In genomic region chr19:46329031-46329641, GRCm38 (mm10) we compare ENCODE assay signal across 8 mouse cellular contexts. TPM values are rescaled to one million over a fixed set of nuclear protein-coding genes. Genes with fewer than 3 reads are reported as not detected.
DNase-seq lines count a peak whose midpoint lies in the region; ATAC-seq and TF ChIP-seq lines count a peak whose summit lies in the region.

No protein-coding gene starts in this region.

- no peak for DNase-seq in heart, postnatal 36 days
- DNase-seq in forebrain, embryonic 10.5 days (ENCODE audit: extremely low spot score, low spot score) = no peak
- no peak for DNase-seq in midbrain, postnatal 0 days (ENCODE audit: low spot score)
- DNase-seq in frontal cortex, adult 2 months (ENCODE audit: extremely low spot score in 1 of 2, low spot score in 1 of 2) = no peak
- DNase-seq in adrenal gland, adult 8-10 months = no peak

- peak overlapping the region; percentile 99 for H3K4me2 ChIP-seq in heart, embryonic 12.5 days
- H3K4me2 ChIP-seq in kidney, embryonic 15.5 days = peak overlapping the region; percentile 86
- H3K4me2 ChIP-seq in midbrain, postnatal 0 days (ENCODE audit: low read depth, low read length, poor library complexity, severe bottlenecking) = peak overlapping the region; percentile 97

- H3K9ac ChIP-seq in heart, embryonic 12.5 days = peak overlapping the region; percentile 84
- H3K9ac ChIP-seq in kidney, embryonic 15.5 days = peak overlapping the region; percentile 50
- H3K9ac ChIP-seq in midbrain, postnatal 0 days (replicated peaks; ENCODE audit: low read length, poor library complexity, severe bottlenecking) = peak overlapping the region; percentile 56

- peaks cover 35% of the 10 kb centered on the region for H3K27me3 ChIP-seq in heart, embryonic 12.5 days (replicated peaks)
- peaks cover 43% of the 10 kb centered on the region for H3K27me3 ChIP-seq in E14TG2a.4 (ENCODE audit: insufficient read depth, low read length)
- peaks cover 58% of the 10 kb centered on the region for H3K27me3 ChIP-seq in forebrain, embryonic 10.5 days (ENCODE audit: poor library complexity, severe bottlenecking)
- peaks cover 34% of the 10 kb centered on the region for H3K27me3 ChIP-seq in kidney, embryonic 15.5 days
- no peaks in the 10 kb centered on the region for H3K27me3 ChIP-seq in midbrain, postnatal 0 days (ENCODE audit: insufficient read depth, low read length)

- peak overlapping the region; percentile 81 for H3K4me3 ChIP-seq in heart, embryonic 12.5 days
- peak overlapping the region; percentile 88 for H3K4me3 ChIP-seq in E14TG2a.4 (replicated peaks; ENCODE audit: low read length)
- H3K4me3 ChIP-seq in forebrain, embryonic 10.5 days = peak overlapping the region; percentile 80
- H3K4me3 ChIP-seq in kidney, embryonic 15.5 days (replicated peaks) = peak overlapping the region; percentile 59
- H3K4me3 ChIP-seq in midbrain, postnatal 0 days (ENCODE audit: low read depth, low read length) = peak overlapping the region; percentile 66

- TF ChIP-seq CTCF in E14TG2a.4 (conservative IDR thresholded peaks at IDR 0.05; ENCODE audit: low read length) = no peak
- no peak for TF ChIP-seq CTCF in midbrain, postnatal 0 days (IDR thresholded peaks at IDR 0.05)

- intact Hi-C loops in heart, postnatal 36 days (cut with DNase I) = loop anchor here (2.0 kb wide), 1 partner anchor 250 kb away; no protein-coding TSS in a partner anchor

- no peaks in the 10 kb centered on the region for H3K9me3 ChIP-seq in heart, embryonic 12.5 days (replicated peaks)
- no peaks in the 10 kb centered on the region for H3K9me3 ChIP-seq in E14TG2a.4 (ENCODE audit: low read length)
- no peaks in the 10 kb centered on the region for H3K9me3 ChIP-seq in forebrain, embryonic 10.5 days
- no peaks in the 10 kb centered on the region for H3K9me3 ChIP-seq in kidney, embryonic 15.5 days (replicated peaks)
- no peaks in the 10 kb centered on the region for H3K9me3 ChIP-seq in midbrain, postnatal 0 days (ENCODE audit: low read length)

- ATAC-seq in heart, embryonic 12.5 days (ENCODE audit: insufficient number of reproducible peaks, low FRiP score) = peak; percentile 10
- peak; percentile 11 for ATAC-seq in kidney, embryonic 15.5 days (replicated peaks; ENCODE audit: low FRiP score)
- peak; percentile 1; the same call in 1 of the 2 replicates for ATAC-seq in midbrain, postnatal 0 days (ENCODE audit: low FRiP score)

- WGBS in heart, embryonic 12.5 days = 1% methylated on average over 54 of the region's 54 CpGs
- WGBS in forebrain, embryonic 10.5 days = 2% methylated on average over 54 of the region's 54 CpGs
- 1% methylated on average over 54 of the region's 54 CpGs for WGBS in kidney, embryonic 15.5 days
- 1% methylated on average over 49 of the region's 54 CpGs for WGBS in midbrain, postnatal 0 days

- peaks cover 22% of the 10 kb centered on the region for H3K4me1 ChIP-seq in heart, embryonic 12.5 days (replicated peaks)
- peaks cover 72% of the 10 kb centered on the region for H3K4me1 ChIP-seq in E14TG2a.4 (replicated peaks; ENCODE audit: low read depth, low read length)
- H3K4me1 ChIP-seq in forebrain, embryonic 10.5 days = peaks cover 71% of the 10 kb centered on the region
- peaks cover 33% of the 10 kb centered on the region for H3K4me1 ChIP-seq in kidney, embryonic 15.5 days
- H3K4me1 ChIP-seq in midbrain, postnatal 0 days (ENCODE audit: insufficient read depth, low read length) = peaks cover 12% of the 10 kb centered on the region; the same call in 1 of the 2 replicates

- peaks cover 18% of the 10 kb centered on the region for H3K36me3 ChIP-seq in heart, embryonic 12.5 days
- H3K36me3 ChIP-seq in E14TG2a.4 (ENCODE audit: insufficient read depth, low read length) = peaks cover 30% of the 10 kb centered on the region
- peaks cover 28% of the 10 kb centered on the region for H3K36me3 ChIP-seq in forebrain, embryonic 10.5 days (replicated peaks)
- peaks cover 24% of the 10 kb centered on the region for H3K36me3 ChIP-seq in kidney, embryonic 15.5 days
- H3K36me3 ChIP-seq in midbrain, postnatal 0 days (ENCODE audit: insufficient read depth, low read length) = peaks cover 26% of the 10 kb centered on the region

- no peak overlapping the region for H3K27ac ChIP-seq in heart, embryonic 12.5 days (ENCODE audit: poor library complexity, severe bottlenecking)
- H3K27ac ChIP-seq in forebrain, embryonic 10.5 days = peak overlapping the region; percentile 91
- peak overlapping the region; percentile 89 for H3K27ac ChIP-seq in kidney, embryonic 15.5 days
- peak overlapping the region; percentile 90 for H3K27ac ChIP-seq in midbrain, postnatal 0 days (ENCODE audit: low read depth, low read length)

RNA-seq across cellular contexts. Expression of gene Fbxl15, which starts 1.2 kb away (rescaled TPM):
- 9.9 and 10.0 TPM in 2 replicates for polyA plus RNA-seq in heart, embryonic 12.5 days (2016; fragmentation: Nextera tagmentation; extraction: Ambion mirVana)
- 1 to 10 TPM; 4.2 to 4.4 TPM for total RNA-seq in heart, postnatal 36 days (2021)
- polyA plus RNA-seq in forebrain, embryonic 10.5 days (2016; fragmentation: Nextera tagmentation; extraction: Ambion mirVana) = 17.9 and 18.0 TPM in 2 replicates
- 18.2 and 20.1 TPM in 2 replicates for polyA plus RNA-seq in kidney, embryonic 15.5 days (2015; fragmentation: Nextera tagmentation; extraction: Ambion mirVana)
- total RNA-seq in midbrain, postnatal 0 days (2014; rRNA removed) = 48.3 and 57.8 TPM in 2 replicates
- 55.2 and 56.8 TPM in 2 replicates for polyA plus RNA-seq in midbrain, postnatal 0 days (2015; fragmentation: Nextera tagmentation; extraction: Ambion mirVana)
- 33.2 and 36.5 TPM in 2 replicates for polyA plus RNA-seq in frontal cortex, adult 2 months (2012; rRNA removed)
- 10 to 100 TPM; 11.9 to 16.2 (median 13.2) TPM for total RNA-seq in adrenal gland, adult 8-10 months (2022)

RNA-seq across cellular contexts. Expression of gene Psd, which starts 2.2 kb away (rescaled TPM):
- 12.0 and 13.4 TPM in 2 replicates for polyA plus RNA-seq in heart, embryonic 12.5 days (2016; fragmentation: Nextera tagmentation; extraction: Ambion mirVana)
- 1 to 10 TPM in 1 of 2 experiments, under 1 TPM in 1; 0.57 to 1.3 TPM for total RNA-seq in heart, postnatal 36 days (2021)
- polyA plus RNA-seq in forebrain, embryonic 10.5 days (2016; fragmentation: Nextera tagmentation; extraction: Ambion mirVana) = 2.8 and 2.9 TPM in 2 replicates
- 3.9 and 7.2 TPM in 2 replicates for polyA plus RNA-seq in kidney, embryonic 15.5 days (2015; fragmentation: Nextera tagmentation; extraction: Ambion mirVana)
- 471 and 481 TPM in 2 replicates for total RNA-seq in midbrain, postnatal 0 days (2014; rRNA removed)
- 179 and 185 TPM in 2 replicates for polyA plus RNA-seq in midbrain, postnatal 0 days (2015; fragmentation: Nextera tagmentation; extraction: Ambion mirVana)
- 653 and 659 TPM in 2 replicates for polyA plus RNA-seq in frontal cortex, adult 2 months (2012; rRNA removed)
- 10 to 100 TPM in 3 of 4 experiments, 1 to 10 TPM in 1; 7.9 to 14.9 (median 13.1) TPM for total RNA-seq in adrenal gland, adult 8-10 months (2022)

RNA-seq across cellular contexts. Expression of gene Cuedc2, which starts 9.4 kb away (rescaled TPM):
- 97.7 and 116 TPM in 2 replicates for polyA plus RNA-seq in heart, embryonic 12.5 days (2016; fragmentation: Nextera tagmentation; extraction: Ambion mirVana)
- 10 to 100 TPM; 87.2 to 94.6 TPM for total RNA-seq in heart, postnatal 36 days (2021)
- polyA plus RNA-seq in forebrain, embryonic 10.5 days (2016; fragmentation: Nextera tagmentation; extraction: Ambion mirVana) = 206 and 224 TPM in 2 replicates
- polyA plus RNA-seq in kidney, embryonic 15.5 days (2015; fragmentation: Nextera tagmentation; extraction: Ambion mirVana) = 158 and 177 TPM in 2 replicates
- total RNA-seq in midbrain, postnatal 0 days (2014; rRNA removed) = 157 and 177 TPM in 2 replicates
- polyA plus RNA-seq in midbrain, postnatal 0 days (2015; fragmentation: Nextera tagmentation; extraction: Ambion mirVana) = 314 and 337 TPM in 2 replicates
- polyA plus RNA-seq in frontal cortex, adult 2 months (2012; rRNA removed) = 226 and 229 TPM in 2 replicates
- 100 to 1,000 TPM in 2 of 4 experiments, 10 to 100 TPM in 2; 77.2 to 109 (median 89.6) TPM for total RNA-seq in adrenal gland, adult 8-10 months (2022)

RNA-seq across cellular contexts. Expression of gene Mfsd13a, which starts 11.8 kb away (rescaled TPM):
- polyA plus RNA-seq in heart, embryonic 12.5 days (2016; fragmentation: Nextera tagmentation; extraction: Ambion mirVana) = 4.3 and 4.4 TPM in 2 replicates
- total RNA-seq in heart, postnatal 36 days (2021) = 1 to 10 TPM; 2.4 to 2.5 TPM
- 12.5 and 13.3 TPM in 2 replicates for polyA plus RNA-seq in forebrain, embryonic 10.5 days (2016; fragmentation: Nextera tagmentation; extraction: Ambion mirVana)
- polyA plus RNA-seq in kidney, embryonic 15.5 days (2015; fragmentation: Nextera tagmentation; extraction: Ambion mirVana) = 12.5 and 15.0 TPM in 2 replicates
- total RNA-seq in midbrain, postnatal 0 days (2014; rRNA removed) = 7.2 and 19.2 TPM in 2 replicates
- polyA plus RNA-seq in midbrain, postnatal 0 days (2015; fragmentation: Nextera tagmentation; extraction: Ambion mirVana) = 10.6 and 11.4 TPM in 2 replicates
- 30.4 and 39.6 TPM in 2 replicates for polyA plus RNA-seq in frontal cortex, adult 2 months (2012; rRNA removed)
- total RNA-seq in adrenal gland, adult 8-10 months (2022) = 10 to 100 TPM; 11.7 to 21.1 (median 16.6) TPM

RNA-seq across cellular contexts. Expression of gene 2310034G01Rik, which starts 21.0 kb away (rescaled TPM):
- 0.36 and 1.2 TPM in 2 replicates for polyA plus RNA-seq in heart, embryonic 12.5 days (2016; fragmentation: Nextera tagmentation; extraction: Ambion mirVana)
- total RNA-seq in heart, postnatal 36 days (2021) = under 1 TPM; 0.33 to 0.50 TPM
- 1.0 and 1.1 TPM in 2 replicates for polyA plus RNA-seq in forebrain, embryonic 10.5 days (2016; fragmentation: Nextera tagmentation; extraction: Ambion mirVana)
- polyA plus RNA-seq in kidney, embryonic 15.5 days (2015; fragmentation: Nextera tagmentation; extraction: Ambion mirVana) = 2.0 and 2.6 TPM in 2 replicates
- 2.0 and 3.8 TPM in 2 replicates for total RNA-seq in midbrain, postnatal 0 days (2014; rRNA removed)
- polyA plus RNA-seq in midbrain, postnatal 0 days (2015; fragmentation: Nextera tagmentation; extraction: Ambion mirVana) = 2.0 and 2.2 TPM in 2 replicates
- 1.8 and 2.1 TPM in 2 replicates for polyA plus RNA-seq in frontal cortex, adult 2 months (2012; rRNA removed)
- 1 to 10 TPM; 1.1 to 2.4 (median 1.5) TPM for total RNA-seq in adrenal gland, adult 8-10 months (2022)

Comparison
In these comparisons a context has a peak if more than half of its experiments do, and no peak if none do; other contexts are left out.
1. RNA of gene Psd, which starts 2.2 kb away (polyA plus RNA-seq): 653 to 659 TPM in frontal cortex, adult 2 months and 179 to 185 TPM in midbrain, postnatal 0 days; 12.0 to 13.4 TPM in heart, embryonic 12.5 days, 3.9 to 7.2 TPM in kidney, embryonic 15.5 days and 2.8 to 2.9 TPM in forebrain, embryonic 10.5 days; every median in the first group is over 10 times any median in the second.
2. Peak in every context shown above with its lines, with median percentiles within 50 percentile points of each other: ATAC-seq, H3K4me2 ChIP-seq, H3K4me3 ChIP-seq and H3K9ac ChIP-seq.